14 mouse cellular contexts compared by ENCODE assay signal in the genomic region with DNA sequence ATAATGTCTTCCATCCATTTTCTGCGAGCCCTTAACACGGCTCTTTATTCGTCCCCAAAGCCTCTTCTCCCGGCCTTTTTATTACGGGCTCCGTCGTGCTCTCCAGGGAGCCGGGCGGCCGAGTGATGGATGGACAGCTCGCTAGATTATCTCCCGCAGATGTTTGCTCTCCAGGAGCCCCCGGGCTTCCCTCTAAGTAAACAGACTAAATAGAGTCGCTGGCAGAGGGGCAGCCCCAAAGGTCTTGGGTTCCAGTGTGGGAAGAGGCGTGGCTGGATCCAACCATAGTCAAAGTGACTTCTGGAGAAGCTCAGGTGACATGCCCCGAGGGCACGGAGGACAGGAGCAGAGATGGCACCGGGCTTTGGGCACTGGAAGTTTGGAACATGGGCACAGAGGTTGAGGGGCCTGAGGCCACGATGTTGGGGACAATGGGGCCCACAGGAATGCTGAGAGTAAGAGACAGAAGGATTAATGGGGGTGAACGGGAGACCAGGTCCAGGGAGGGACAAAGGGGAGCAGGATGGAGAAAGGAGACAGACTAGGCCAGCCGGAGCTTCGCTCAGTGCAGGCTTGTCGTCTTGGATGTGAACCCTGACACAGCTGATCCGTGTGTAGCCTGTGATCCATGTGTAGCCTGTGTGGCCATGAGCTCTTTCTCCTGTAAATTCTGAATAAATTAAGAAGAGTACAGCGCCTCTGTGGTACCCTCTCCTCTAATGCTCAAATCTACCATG.
DNase-seq lines count a peak whose midpoint lies in the region; ATAC-seq lines count a peak whose summit lies in the region.
"Had no signal": no experiment of that assay in that cellular context is flagged by ENCODE, and none has a peak within 500 bp of the region (broad histone marks: within the 10 kb centered on the region; RNA-seq: fewer than 3 reads in every experiment).

No protein-coding gene starts in this region.

- 14% methylated on average over 25 of the region's 25 CpGs for WGBS in forebrain, embryonic 10.5 days
- 14% methylated on average over 25 of the region's 25 CpGs for WGBS in forebrain, embryonic 15.5 days
- WGBS in neural tube, embryonic 15.5 days, result 9% methylated on average over 25 of the region's 25 CpGs
- WGBS in midbrain, embryonic 12.5 days, result 11% methylated on average over 25 of the region's 25 CpGs

- no peak overlapping the region for H3K4me2 ChIP-seq in forebrain, embryonic 15.5 days (replicated peaks)
- H3K4me2 ChIP-seq in neural tube, embryonic 15.5 days, result no peak overlapping the region
- peak overlapping the region; percentile 29 for H3K4me2 ChIP-seq in midbrain, embryonic 12.5 days (replicated peaks)

- no peaks in the 10 kb centered on the region for H3K9me3 ChIP-seq in forebrain, embryonic 10.5 days
- H3K9me3 ChIP-seq in forebrain, embryonic 15.5 days, result no peaks in the 10 kb centered on the region
- no peaks in the 10 kb centered on the region for H3K9me3 ChIP-seq in neural tube, embryonic 15.5 days (replicated peaks)
- H3K9me3 ChIP-seq in midbrain, embryonic 12.5 days, result no peaks in the 10 kb centered on the region

- peak overlapping the region; percentile 24; the same call in 1 of the 2 replicates for H3K4me3 ChIP-seq in forebrain, embryonic 10.5 days
- no peak overlapping the region for H3K4me3 ChIP-seq in forebrain, embryonic 15.5 days
- H3K4me3 ChIP-seq in neural tube, embryonic 15.5 days (replicated peaks), result no peak overlapping the region
- no peak overlapping the region for H3K4me3 ChIP-seq in midbrain, embryonic 12.5 days
- H3K4me3 ChIP-seq: heart, adult 2 months had no signal

- peaks cover 89% of the 10 kb centered on the region for H3K27me3 ChIP-seq in forebrain, embryonic 10.5 days (ENCODE audit: poor library complexity, severe bottlenecking)
- peaks cover 13% of the 10 kb centered on the region for H3K27me3 ChIP-seq in forebrain, embryonic 15.5 days
- H3K27me3 ChIP-seq in neural tube, embryonic 15.5 days (replicated peaks), result peaks cover 87% of the 10 kb centered on the region
- H3K27me3 ChIP-seq in midbrain, embryonic 12.5 days, result peaks cover 93% of the 10 kb centered on the region
- H3K27me3 ChIP-seq: CH12.LX had no signal

- H3K36me3 ChIP-seq in forebrain, embryonic 10.5 days (replicated peaks), result peaks cover 11% of the 10 kb centered on the region
- no peaks in the 10 kb centered on the region for H3K36me3 ChIP-seq in forebrain, embryonic 15.5 days
- H3K36me3 ChIP-seq in neural tube, embryonic 15.5 days, result no peaks in the 10 kb centered on the region
- no peaks in the 10 kb centered on the region for H3K36me3 ChIP-seq in midbrain, embryonic 12.5 days

- H3K4me1 ChIP-seq in forebrain, embryonic 10.5 days, result peaks cover 90% of the 10 kb centered on the region
- H3K4me1 ChIP-seq in forebrain, embryonic 15.5 days, result peaks cover 28% of the 10 kb centered on the region
- H3K4me1 ChIP-seq in neural tube, embryonic 15.5 days, result peaks cover 37% of the 10 kb centered on the region
- H3K4me1 ChIP-seq in midbrain, embryonic 12.5 days, result peaks cover 33% of the 10 kb centered on the region

- no peak overlapping the region for H3K9ac ChIP-seq in forebrain, embryonic 15.5 days (replicated peaks)
- no peak overlapping the region for H3K9ac ChIP-seq in neural tube, embryonic 15.5 days (replicated peaks)
- H3K9ac ChIP-seq in midbrain, embryonic 12.5 days (replicated peaks), result no peak overlapping the region
- H3K9ac ChIP-seq: liver, embryonic 14.5 days had no signal

- peak; percentile 40 for DNase-seq in forebrain, embryonic 10.5 days (ENCODE audit: extremely low spot score, low spot score)
- peak; percentile 61 for DNase-seq in neural tube, embryonic 10.5 days (ENCODE audit: extremely low spot score, low spot score)
- no peak for DNase-seq in adrenal gland, postnatal 14 days
- no peak for DNase-seq in natural killer cell, adult 2 months (ENCODE audit: low spot score in 2 of 2)
- no peak for DNase-seq in Muller cell, postnatal 12 days (ENCODE audit: inconsistent ontology term)
- DNase-seq: cerebellum, adult 18-20 months; heart, adult 2 months; kidney, adult 2 months; lung, postnatal 36 days had no signal

- ATAC-seq in forebrain, embryonic 15.5 days (replicated peaks), result no peak
- no peak for ATAC-seq in neural tube, embryonic 15.5 days (ENCODE audit: low FRiP score)
- 0 out of 2 replicates have a peak, but pooled peaks have one; percentile 21 for ATAC-seq in midbrain, embryonic 12.5 days (ENCODE audit: low FRiP score, low read depth)

- H3K27ac ChIP-seq in forebrain, embryonic 10.5 days, result peak overlapping the region; percentile 82
- no peak overlapping the region for H3K27ac ChIP-seq in forebrain, embryonic 15.5 days (replicated peaks)
- H3K27ac ChIP-seq in neural tube, embryonic 15.5 days (replicated peaks), result no peak overlapping the region
- peak overlapping the region; percentile 25; the same call in 1 of the 2 replicates for H3K27ac ChIP-seq in midbrain, embryonic 12.5 days (replicated peaks)
- H3K27ac ChIP-seq: heart, adult 2 months; liver, embryonic 14.5 days had no signal

Comparison
In these comparisons a context has a peak if more than half of its experiments do, and no peak if none do; other contexts are left out.
1. H3K27ac ChIP-seq: peak in forebrain, embryonic 10.5 days (single experiment) and midbrain, embryonic 12.5 days (single experiment); none in forebrain, embryonic 15.5 days (single experiment) and neural tube, embryonic 15.5 days (single experiment).
2. DNase-seq: peak in forebrain, embryonic 10.5 days (single experiment) and neural tube, embryonic 10.5 days (single experiment); none in adrenal gland, postnatal 14 days (single experiment), natural killer cell, adult 2 months (0 of 2) and Muller cell, postnatal 12 days (single experiment).